Mouse (Mus musculus) kidney, embryonic 16.5 days (tissue): ENCODE measurements at regions not wholly inside any gene's neighbourhood (a gene's known extent, or its start where the extent isn't known, plus 50 kb on each side); places are given as distances from the start of the nearest gene placed in this dataset.

ENCODE experiments used
- ATAC-seq: fragments of 200-750 bp; cut with Nextera tagmentation; 2 replicates; pipeline ENCODE4 v1.8.0; 2017; ENCODE audit warnings: moderate TSS enrichment; ENCODE audit not compliant: low FRiP score, low TSS enrichment
- H3K27ac ChIP-seq: fragments of 300-500 bp; sonication (generic); 2 replicates; pipeline ENCODE4 v1.5.1; 2014; ENCODE audit warnings: low read length
- H3K27me3 ChIP-seq: fragments of 300-500 bp; sonication (generic); 2 replicates; pipeline ENCODE4 v1.6.1; 2014; ENCODE audit warnings: low read length, control low read depth, mixed read lengths; ENCODE audit not compliant: insufficient read depth
- H3K36me3 ChIP-seq: fragments of 300-500 bp; sonication (generic); 2 replicates; pipeline ENCODE4 v1.6.1; 2014; ENCODE audit warnings: low read length, control low read depth, mixed read lengths; ENCODE audit not compliant: insufficient read depth
- H3K4me1 ChIP-seq: fragments of 300-500 bp; sonication (generic); 2 replicates; pipeline ENCODE4 v1.6.1; 2014; ENCODE audit warnings: low read length, control low read depth, mixed read lengths; ENCODE audit not compliant: insufficient read depth
- H3K4me2 ChIP-seq: fragments of 300-500 bp; sonication (generic); replicated peaks from 2 replicates; pipeline ENCODE4 v1.6.1; 2014; ENCODE audit warnings: low read depth, low read length
- H3K4me3 ChIP-seq: fragments of 300-500 bp; sonication (generic); 2 replicates; pipeline ENCODE4 v1.5.1; 2014; ENCODE audit warnings: mild to moderate bottlenecking, low read length
- H3K9ac ChIP-seq: fragments of 300-500 bp; sonication (generic); replicated peaks from 2 replicates; pipeline ENCODE4 v1.6.1; 2014; ENCODE audit warnings: low read length
- H3K9me3 ChIP-seq: fragments of 300-500 bp; sonication (generic); 2 replicates; pipeline ENCODE4 v1.6.1; 2016; ENCODE audit warnings: low read length, control low read depth
- WGBS: fragments of 180-500 bp; shearing (Covaris S2); extraction: QIAGEN DNeasy Blood & Tissue Kit; methylation state at CpG from one replicate; pipeline ENCODE4 v1.1.7; 2014; 5-methylcytosine and 5-hydroxymethylcytosine counted together

DNA sequence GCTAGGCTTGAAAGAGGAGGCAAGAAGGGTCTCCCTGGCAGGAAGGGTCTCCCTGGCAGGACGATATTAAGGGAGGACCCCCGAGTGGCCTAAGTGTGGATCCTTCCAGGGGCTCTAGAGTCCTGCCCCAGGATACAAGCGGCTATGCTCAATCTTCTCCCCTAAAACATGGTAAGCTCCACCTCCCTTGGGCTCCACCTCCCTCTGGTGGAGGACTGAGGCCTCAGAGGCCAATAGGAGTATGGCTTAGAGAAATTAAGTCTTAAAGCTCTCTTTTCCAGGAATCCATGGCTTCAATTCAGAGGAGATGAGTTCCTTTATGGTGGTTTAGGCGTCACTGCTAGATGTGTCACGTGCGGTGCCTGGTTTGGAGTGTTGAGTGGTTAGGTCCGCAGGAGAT lies 291.7 kb upstream of the Eif4g2 start:
- H3K36me3 ChIP-seq: no peaks in the 10 kb centered on the region
- H3K9me3 ChIP-seq: no peaks in the 10 kb centered on the region
- H3K4me3 ChIP-seq: no peak overlapping the region
- no peak for ATAC-seq
- no peak overlapping the region for H3K9ac ChIP-seq
- no peaks in the 10 kb centered on the region for H3K27me3 ChIP-seq
- WGBS: 77% methylated on average over 7 of the region's 7 CpGs
- H3K4me2 ChIP-seq: no peak overlapping the region
- H3K4me1 ChIP-seq: no peaks in the 10 kb centered on the region
- no peak overlapping the region for H3K27ac ChIP-seq

DNA sequence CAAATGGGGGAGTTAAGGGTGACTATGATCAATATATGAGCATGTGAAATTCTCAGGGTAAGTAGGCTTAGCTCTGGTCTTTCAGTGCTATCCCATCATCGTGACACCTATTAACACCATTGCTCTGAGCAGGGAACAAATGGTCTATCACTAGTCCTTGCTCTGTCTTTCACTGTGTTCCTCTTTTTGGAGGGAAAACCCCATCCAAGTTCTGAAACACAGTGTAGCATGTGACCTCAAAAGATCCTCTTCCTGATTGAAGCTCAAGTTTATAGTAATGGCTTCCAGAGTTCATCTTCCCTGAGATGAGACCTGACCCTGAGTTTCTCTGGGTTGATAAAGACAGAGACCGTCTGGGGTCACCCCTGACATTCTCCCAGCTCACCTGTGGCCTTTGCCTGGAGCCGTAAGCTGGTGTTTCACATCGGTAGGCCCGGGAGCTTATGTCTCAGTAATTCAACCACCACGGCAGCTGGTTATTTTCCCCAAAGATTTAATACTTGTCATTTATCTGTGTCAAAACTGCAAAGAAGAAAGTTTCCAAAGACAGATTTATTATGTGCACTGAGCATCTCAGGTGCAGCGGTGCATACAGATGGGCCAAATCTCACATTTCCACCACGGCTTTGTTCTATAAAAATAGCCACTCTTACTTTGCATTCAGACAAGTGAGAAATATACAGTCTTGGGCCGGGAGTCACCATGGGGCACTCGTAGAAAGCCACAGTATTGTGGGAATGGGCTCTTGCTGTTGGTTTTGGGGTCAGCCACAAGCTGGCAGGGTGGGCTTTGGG lies 290.7 kb upstream of the Eif4g2 start:
- Histone ChIP-seq H3K36me3 (no peaks in the 10 kb centered on the region), H3K27me3 (no peaks in the 10 kb centered on the region), H3K9ac (no peak overlapping the region), H3K4me2 (no peak overlapping the region), H3K27ac (no peak overlapping the region), H3K4me3 (no peak overlapping the region), H3K4me1 (no peaks in the 10 kb centered on the region), H3K9me3 (no peaks in the 10 kb centered on the region)
- ATAC-seq: peak; percentile 62
- WGBS: 32% methylated on average over 10 of the region's 10 CpGs

DNA sequence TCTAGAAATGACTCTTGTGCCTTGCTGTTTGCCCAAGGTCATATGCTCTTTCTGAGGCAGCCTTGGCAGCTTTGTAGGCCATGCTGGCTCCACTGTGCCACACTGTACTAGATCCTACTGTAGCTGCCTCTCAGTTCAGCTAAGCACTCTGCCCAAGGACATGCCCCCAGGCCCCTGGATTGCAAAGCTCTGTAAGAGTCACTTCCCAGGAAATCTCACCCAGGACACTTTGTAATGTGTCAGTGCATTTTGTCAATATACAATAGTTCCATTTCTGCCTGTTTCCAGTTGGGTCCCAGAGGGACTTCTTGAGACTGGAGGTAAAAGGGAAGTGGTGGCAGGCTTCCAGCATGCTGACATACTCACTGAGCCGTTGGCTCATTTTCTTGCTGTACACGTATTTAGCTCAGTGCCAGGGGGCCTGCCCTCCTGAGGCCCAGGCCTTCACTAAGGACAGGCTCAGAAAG lies 287.6 kb upstream of the Eif4g2 start:
- ATAC-seq: no peak
- Histone ChIP-seq H3K9ac (no peak overlapping the region), H3K4me3 (no peak overlapping the region), H3K36me3 (no peaks in the 10 kb centered on the region), H3K27ac (no peak overlapping the region), H3K4me2 (no peak overlapping the region), H3K4me1 (peaks cover 5% of the 10 kb centered on the region; the same call in 1 of the 2 replicates), H3K27me3 (no peaks in the 10 kb centered on the region), H3K9me3 (no peaks in the 10 kb centered on the region)
- WGBS: 43% methylated on average over 2 of the region's 2 CpGs

DNA sequence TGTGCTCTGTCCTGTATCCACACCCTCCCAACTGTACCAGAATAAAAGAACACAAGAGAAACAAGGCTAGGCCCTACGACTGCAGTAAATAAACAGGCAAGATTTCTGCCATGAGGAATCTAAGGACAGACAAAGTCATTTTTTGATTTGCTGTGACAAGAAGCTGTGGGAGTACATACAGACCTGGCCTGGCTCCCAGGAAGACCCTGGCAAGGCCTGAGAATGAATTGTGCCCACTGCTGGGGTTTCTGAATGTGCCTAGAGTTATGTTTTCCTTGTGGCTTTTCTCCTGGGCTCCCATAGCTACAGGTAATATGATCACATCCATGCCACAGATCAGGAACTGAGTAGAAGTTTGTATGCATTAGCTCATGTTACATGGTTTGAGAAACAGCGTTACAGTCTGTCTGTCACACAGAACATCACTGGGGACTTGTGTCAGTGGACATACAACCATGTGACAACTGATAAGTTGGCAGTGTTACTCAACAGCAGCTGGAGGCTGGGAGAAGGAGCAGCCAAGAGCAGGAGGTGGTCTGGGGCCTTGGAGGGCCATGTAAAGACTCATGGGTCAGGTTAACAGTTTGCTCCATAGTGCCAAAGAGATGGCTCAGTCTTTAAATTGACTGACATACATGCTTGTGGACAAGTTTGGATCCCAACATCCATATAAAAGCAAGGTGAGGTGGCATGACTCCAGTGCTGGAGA lies 285.6 kb upstream of the Eif4g2 start:
- no peak overlapping the region for H3K27ac ChIP-seq
- H3K4me3 ChIP-seq: no peak overlapping the region
- H3K27me3 ChIP-seq: no peaks in the 10 kb centered on the region
- H3K9me3 ChIP-seq: no peaks in the 10 kb centered on the region
- no peaks in the 10 kb centered on the region for H3K36me3 ChIP-seq
- 42% methylated on average over 2 of the region's 2 CpGs for WGBS
- H3K4me2 ChIP-seq: no peak overlapping the region
- ATAC-seq: no peak
- H3K4me1 ChIP-seq: peaks cover 5% of the 10 kb centered on the region; the same call in 1 of the 2 replicates
- no peak overlapping the region for H3K9ac ChIP-seq

DNA sequence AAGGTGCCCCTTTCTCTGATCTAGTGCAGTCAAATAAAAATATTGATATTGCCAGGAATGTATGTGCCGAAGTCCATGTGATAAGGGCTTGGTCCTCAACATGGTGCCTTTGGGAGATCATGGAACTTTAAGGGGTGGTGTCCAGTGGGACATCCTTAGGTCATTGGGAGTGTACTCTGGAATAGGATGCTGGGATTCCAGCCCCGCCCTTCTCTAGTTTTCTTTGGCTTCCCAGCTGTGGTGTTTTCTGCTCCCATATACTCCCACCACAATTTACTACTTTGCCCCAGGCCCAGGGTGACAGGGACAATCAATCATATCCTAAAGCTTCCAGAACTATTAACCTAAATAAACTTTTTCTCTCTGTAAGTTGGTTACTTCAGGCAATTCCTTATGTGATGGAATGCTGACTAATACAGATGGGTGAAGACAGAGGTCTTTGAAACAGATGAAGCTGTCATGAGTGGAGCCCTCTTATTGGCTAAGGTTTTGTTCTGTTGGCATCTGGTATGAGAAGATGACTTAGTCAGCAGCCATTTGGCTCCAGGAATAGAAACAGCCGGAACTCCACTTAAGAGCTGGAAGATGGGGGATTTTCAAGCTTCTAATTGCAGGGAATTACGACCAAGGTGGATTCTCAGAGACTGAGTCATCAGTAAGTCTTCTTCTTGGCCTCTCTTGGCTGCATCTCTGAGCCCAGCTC lies 284.3 kb upstream of the Eif4g2 start:
- Histone ChIP-seq H3K9me3 (no peaks in the 10 kb centered on the region), H3K4me2 (no peak overlapping the region), H3K9ac (no peak overlapping the region), H3K27me3 (no peaks in the 10 kb centered on the region), H3K36me3 (no peaks in the 10 kb centered on the region), H3K27ac (0 out of 2 replicates have a peak overlapping the region, but pooled peaks have one; percentile 12), H3K4me1 (peaks cover 5% of the 10 kb centered on the region; the same call in 1 of the 2 replicates), H3K4me3 (no peak overlapping the region)
- 56% methylated on average over 4 of the region's 4 CpGs for WGBS
- peak; percentile 71 for ATAC-seq

DNA sequence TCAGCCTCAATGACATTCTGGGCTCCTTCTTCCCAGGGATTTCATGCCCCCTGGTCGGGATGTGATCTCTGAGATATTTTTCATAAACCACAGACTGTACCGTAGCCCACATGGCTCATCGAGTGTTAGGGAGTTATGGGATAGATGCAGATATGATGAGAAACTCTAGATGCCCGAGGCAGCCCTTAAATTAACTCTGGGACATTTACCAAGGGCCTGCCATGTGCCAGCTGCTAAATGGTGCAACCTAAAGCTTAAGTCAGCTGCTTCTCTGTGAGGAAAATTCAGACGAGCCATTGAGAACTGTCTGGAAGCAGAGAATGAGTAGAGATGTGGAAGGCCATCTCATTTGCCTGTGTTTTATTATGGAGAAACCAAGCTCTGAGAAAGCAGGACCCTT lies 282.6 kb upstream of the Eif4g2 start:
- H3K36me3 ChIP-seq: no peaks in the 10 kb centered on the region
- no peak for ATAC-seq
- peaks cover 5% of the 10 kb centered on the region; the same call in 1 of the 2 replicates for H3K4me1 ChIP-seq
- H3K27me3 ChIP-seq: no peaks in the 10 kb centered on the region
- H3K4me2 ChIP-seq: no peak overlapping the region
- no peaks in the 10 kb centered on the region for H3K9me3 ChIP-seq
- H3K9ac ChIP-seq: no peak overlapping the region
- no peak overlapping the region for H3K4me3 ChIP-seq
- H3K27ac ChIP-seq: no peak overlapping the region
- 67% methylated on average over 5 of the region's 5 CpGs for WGBS

DNA sequence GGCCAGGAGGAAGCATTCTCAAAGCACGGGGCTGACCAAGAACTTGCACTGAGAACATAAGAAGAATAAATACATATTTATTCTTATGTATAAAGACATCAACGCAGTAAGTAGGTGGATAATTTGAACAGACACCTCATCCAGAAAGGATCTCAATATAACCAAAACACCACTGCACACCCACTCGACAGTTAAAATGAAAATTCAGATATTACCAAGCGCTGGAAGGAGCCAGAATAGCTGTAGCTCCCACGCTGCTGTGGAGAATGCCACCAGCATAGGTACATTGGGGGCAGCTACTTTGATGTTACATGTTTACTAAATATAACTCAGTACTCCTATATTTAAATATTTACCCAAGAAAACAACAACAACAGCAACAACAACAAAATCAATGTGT lies 280.4 kb upstream of the Eif4g2 start:
- Histone ChIP-seq H3K9ac (no peak overlapping the region), H3K36me3 (no peaks in the 10 kb centered on the region), H3K4me1 (peaks cover 3% of the 10 kb centered on the region; the same call in 1 of the 2 replicates), H3K27me3 (no peaks in the 10 kb centered on the region), H3K4me2 (no peak overlapping the region), H3K9me3 (no peaks in the 10 kb centered on the region), H3K4me3 (no peak overlapping the region), H3K27ac (no peak overlapping the region)
- 89% methylated on average over 5 of the region's 5 CpGs for WGBS
- no peak for ATAC-seq

DNA sequence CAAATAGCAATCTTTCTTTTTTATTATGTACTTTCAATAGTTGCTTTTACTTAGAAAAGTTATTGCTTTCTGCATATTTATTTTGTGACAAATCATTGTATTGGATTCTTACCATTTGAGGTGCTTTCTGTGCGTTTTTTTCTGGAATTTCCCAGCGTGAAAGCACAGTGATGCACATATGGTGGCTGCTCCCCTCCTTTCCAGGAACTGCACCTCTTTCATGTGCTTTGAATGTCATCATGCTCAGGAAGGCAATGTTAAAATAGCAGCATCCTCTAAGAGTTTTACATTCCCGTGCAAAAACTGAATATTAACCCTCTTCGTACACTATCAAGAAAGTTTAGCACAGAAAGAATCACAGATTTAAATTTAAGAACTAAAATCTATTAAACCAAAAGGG lies 279.8 kb upstream of the Eif4g2 start:
- no peak for ATAC-seq
- Histone ChIP-seq H3K4me1 (no peaks in the 10 kb centered on the region), H3K27me3 (no peaks in the 10 kb centered on the region), H3K9me3 (no peaks in the 10 kb centered on the region), H3K27ac (no peak overlapping the region), H3K9ac (no peak overlapping the region), H3K4me2 (no peak overlapping the region), H3K36me3 (no peaks in the 10 kb centered on the region), H3K4me3 (no peak overlapping the region)
- 67% methylated on average over 4 of the region's 4 CpGs for WGBS

DNA sequence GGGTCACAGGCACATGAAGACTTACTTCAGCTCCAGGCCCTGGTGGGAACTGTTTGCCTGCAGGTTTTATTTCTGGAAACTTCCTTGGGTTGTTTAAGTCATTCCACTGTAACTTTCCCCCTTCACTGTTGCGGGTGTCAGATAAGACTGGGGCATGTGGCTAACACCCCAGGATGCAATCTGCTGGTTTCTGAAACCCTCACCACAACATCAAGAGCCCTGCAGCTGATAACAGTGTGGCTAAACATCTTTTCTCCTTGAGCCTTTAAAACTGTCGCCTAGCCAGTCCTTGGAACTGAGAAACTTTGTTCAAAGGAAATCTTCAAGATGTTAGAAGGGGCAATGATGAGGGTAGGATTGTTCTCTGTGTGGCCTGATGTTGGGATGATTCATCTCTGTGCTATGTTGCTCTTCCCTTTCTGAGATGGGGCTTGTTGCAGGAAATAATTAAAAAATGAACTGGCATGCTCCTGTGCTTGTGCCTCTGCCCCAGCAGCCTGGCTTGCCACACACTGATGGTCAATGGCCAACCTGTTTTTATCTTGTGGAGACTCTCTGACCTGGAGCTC lies 272.3 kb upstream of the Eif4g2 start:
- H3K27me3 ChIP-seq: no peaks in the 10 kb centered on the region

More for the DNA sequence above, 272.3 kb upstream of the Eif4g2 start:
- no peak overlapping the region for H3K27ac ChIP-seq
- H3K9ac ChIP-seq: no peak overlapping the region
- no peak overlapping the region for H3K4me2 ChIP-seq
- WGBS: 74% methylated on average over 2 of the region's 2 CpGs
- no peak overlapping the region for H3K4me3 ChIP-seq
- H3K4me1 ChIP-seq: no peaks in the 10 kb centered on the region
- H3K36me3 ChIP-seq: no peaks in the 10 kb centered on the region
- no peak for ATAC-seq
- no peaks in the 10 kb centered on the region for H3K9me3 ChIP-seq
